Mouse (Mus musculus) intestine, embryonic 14.5 days (tissue): ENCODE measurements at regions not wholly inside any gene's neighbourhood (a gene's known extent, or its start where the extent isn't known, plus 50 kb on each side); places are given as distances from the start of the nearest gene placed in this dataset.
"Not testable (repeated sequence)": the region's sequence is repeated elsewhere in the genome, so short reads cannot be mapped to it uniquely, and the experiment has no call there.

Experiments used
- ATAC-seq: fragments of 200-750 bp; cut with Nextera tagmentation; replicated peaks from 2 replicates; pipeline ENCODE4 v1.8.0; 2017; ENCODE audit warnings: low read depth, moderate number of reproducible peaks, moderate TSS enrichment, moderate library complexity; ENCODE audit not compliant: low FRiP score, low TSS enrichment
- DNase-seq: peaks from one replicate; pipeline ENCODE4 v3.0.0-alpha.2; 2018; ENCODE audit warnings: low spot score
- H3K27ac ChIP-seq: fragments of 300-500 bp; sonication (generic); 2 replicates; pipeline ENCODE4 v1.5.1; 2014; ENCODE audit warnings: low read depth, mild to moderate bottlenecking, control low read depth
- H3K27me3 ChIP-seq: fragments of 300-500 bp; sonication (generic); replicated peaks from 2 replicates; pipeline ENCODE4 v1.6.1; 2014; ENCODE audit warnings: low read length, control low read depth; ENCODE audit not compliant: control insufficient read depth, insufficient read depth
- H3K36me3 ChIP-seq: fragments of 300-500 bp; sonication (generic); 2 replicates; pipeline ENCODE4 v1.6.1; 2014; ENCODE audit warnings: low read length, control low read depth; ENCODE audit not compliant: control insufficient read depth, insufficient read depth
- H3K4me1 ChIP-seq: fragments of 300-500 bp; sonication (generic); replicated peaks from 2 replicates; pipeline ENCODE4 v1.6.1; 2014; ENCODE audit warnings: low read length, control low read depth, mixed read lengths; ENCODE audit not compliant: control insufficient read depth, insufficient read depth
- H3K4me2 ChIP-seq: fragments of 300-500 bp; sonication (generic); 2 replicates; pipeline ENCODE4 v1.6.1; 2014; ENCODE audit warnings: low read length
- H3K4me3 ChIP-seq: fragments of 300-500 bp; sonication (generic); 2 replicates; pipeline ENCODE4 v1.5.1; 2014; ENCODE audit warnings: low read depth, low read length, control low read depth, mixed read lengths
- H3K9ac ChIP-seq: fragments of 300-500 bp; sonication (generic); 2 replicates; pipeline ENCODE4 v1.6.1; 2014; ENCODE audit warnings: mild to moderate bottlenecking, low read length
- H3K9me3 ChIP-seq: fragments of 300-500 bp; sonication (generic); 2 replicates; pipeline ENCODE4 v1.6.1; 2016; ENCODE audit warnings: low read length, control low read depth; ENCODE audit not compliant: control insufficient read depth
- WGBS: fragments of 180-500 bp; shearing (Covaris S2); extraction: QIAGEN DNeasy Blood & Tissue Kit; methylation state at CpG from one replicate; pipeline ENCODE4 v1.1.7; 2014; 5-methylcytosine and 5-hydroxymethylcytosine counted together

DNA sequence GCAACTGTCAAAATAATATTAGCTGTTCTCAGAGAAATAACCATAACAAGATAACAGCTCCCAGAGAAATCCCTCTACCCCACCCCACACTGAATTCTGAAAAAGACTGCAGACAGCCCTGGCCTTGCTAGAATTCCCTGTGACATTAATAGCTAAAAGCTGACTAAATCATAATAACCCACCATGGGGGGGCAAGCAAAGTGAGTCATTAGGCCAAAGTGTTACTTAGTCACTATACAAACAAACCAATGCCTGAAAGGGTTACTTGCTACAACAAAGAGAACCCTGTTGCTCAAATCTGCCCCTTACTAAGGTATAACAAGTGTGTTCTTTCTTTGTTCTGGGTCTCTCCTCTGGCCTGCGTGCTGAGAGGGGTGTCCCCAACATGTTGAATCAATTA, 609.1 kb upstream of the Ppp6c start:
- no peaks in the 10 kb centered on the region for H3K27me3 ChIP-seq
- no peaks in the 10 kb centered on the region for H3K9me3 ChIP-seq
- DNase-seq (no peak), ATAC-seq (no peak)
- H3K4me1 ChIP-seq: no peaks in the 10 kb centered on the region
- no peak overlapping the region for H3K4me3 ChIP-seq
- H3K4me2 ChIP-seq: no peak overlapping the region
- no peak overlapping the region for H3K9ac ChIP-seq
- no peaks in the 10 kb centered on the region for H3K36me3 ChIP-seq
- 84% methylated on average over 1 of the region's 1 CpGs for WGBS
- H3K27ac ChIP-seq: no peak overlapping the region

DNA sequence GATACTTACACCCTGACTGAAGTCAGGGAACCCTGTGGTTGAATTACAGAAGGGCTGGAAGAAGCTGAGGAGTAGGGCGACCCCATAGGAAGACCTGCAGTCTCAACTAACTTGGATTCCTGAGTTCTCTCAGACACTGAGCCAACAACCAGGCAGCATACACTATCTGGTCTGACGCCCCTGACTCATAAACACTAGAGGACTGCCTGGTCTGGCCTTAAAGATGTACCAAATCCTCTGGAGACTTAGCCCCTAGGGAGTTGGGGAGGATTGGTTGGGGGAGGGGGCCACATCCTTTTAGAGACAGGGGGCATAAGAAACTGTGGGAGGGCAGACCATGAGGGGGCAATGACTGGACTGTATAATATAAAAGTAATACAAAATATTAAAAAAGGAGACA, 597.6 kb upstream of the Ppp6c start:
- no peak for ATAC-seq
- no peaks in the 10 kb centered on the region for H3K9me3 ChIP-seq

DNA sequence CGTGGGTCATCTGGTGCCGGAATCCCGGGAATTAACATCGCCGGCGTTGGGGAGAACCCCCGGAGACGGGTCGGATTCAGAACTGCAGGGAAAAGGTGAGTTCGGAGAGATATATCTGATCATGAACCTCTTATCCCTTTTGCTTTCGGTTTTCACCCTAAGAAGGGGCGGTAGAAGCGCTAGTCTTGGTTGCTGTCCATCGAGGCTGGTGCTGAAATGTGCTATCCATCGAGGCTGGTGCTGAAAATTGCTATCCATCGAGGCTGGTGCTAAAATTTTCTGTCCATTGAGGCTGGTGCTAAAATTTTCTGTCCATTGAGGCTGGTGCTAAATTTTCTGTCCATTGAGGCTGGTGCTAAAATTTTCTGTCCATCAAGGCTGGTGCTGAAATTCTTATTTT, 580.4 kb upstream of the Ppp6c start:
- not testable (repeated sequence) for H3K27ac ChIP-seq, H3K4me2 ChIP-seq, H3K4me3 ChIP-seq, H3K4me1 ChIP-seq, H3K27me3 ChIP-seq, H3K9ac ChIP-seq, H3K9me3 ChIP-seq, ATAC-seq, H3K36me3 ChIP-seq
- peak; percentile 69 for DNase-seq
- WGBS: 50% methylated on average over 16 of the region's 16 CpGs

More for the DNA sequence above, 597.6 kb upstream of the Ppp6c start:
- no peaks in the 10 kb centered on the region for H3K36me3 ChIP-seq
- no peak overlapping the region for H3K9ac ChIP-seq
- H3K4me1 ChIP-seq: no peaks in the 10 kb centered on the region
- no peak overlapping the region for H3K4me3 ChIP-seq
- H3K27me3 ChIP-seq: no peaks in the 10 kb centered on the region
- WGBS: 68% methylated on average over 2 of the region's 2 CpGs
- no peak overlapping the region for H3K27ac ChIP-seq
- no peak overlapping the region for H3K4me2 ChIP-seq
- no peak for DNase-seq
